8 mouse cellular contexts compared by ENCODE assay signal in the genomic region with DNA sequence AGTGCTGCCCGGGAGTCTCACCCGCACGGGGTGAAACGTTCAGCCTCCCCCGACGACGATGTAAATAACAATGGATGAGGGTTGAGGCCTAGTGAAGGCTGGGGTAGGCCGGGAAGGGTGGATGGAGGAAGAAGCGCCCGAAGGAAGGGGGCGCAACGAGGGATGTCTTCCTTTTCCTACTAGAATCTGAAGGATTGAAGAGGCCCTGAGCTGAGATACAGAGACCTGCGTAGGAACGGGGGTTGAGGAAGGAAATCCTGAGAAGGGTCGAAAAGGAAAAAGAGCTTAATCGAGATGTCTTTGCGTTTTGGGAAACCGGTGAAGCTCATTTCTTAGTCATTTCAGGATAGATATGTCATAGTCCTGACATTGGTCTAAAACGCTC. TPM values are rescaled to one million over a fixed set of nuclear protein-coding genes. Genes with fewer than 3 reads are reported as not detected.
DNase-seq lines count a peak whose midpoint lies in the region; ATAC-seq lines count a peak whose summit lies in the region.

No protein-coding gene starts in this region.

- peak overlapping the region; percentile 90 for H3K9ac ChIP-seq in kidney, embryonic 16.5 days (replicated peaks; ENCODE audit: low read length)
- H3K9ac ChIP-seq in intestine, embryonic 14.5 days (ENCODE audit: low read length) = peak overlapping the region; percentile 91

- peak; percentile 90 for ATAC-seq in kidney, embryonic 16.5 days (ENCODE audit: low FRiP score, low TSS enrichment)
- ATAC-seq in common myeloid progenitor, adult 5-6 weeks (replicated peaks; ENCODE audit: low read depth, poor library complexity, severe bottlenecking) = peak; percentile 73
- ATAC-seq in intestine, embryonic 14.5 days (replicated peaks; ENCODE audit: low FRiP score, low TSS enrichment, low read depth) = peak; percentile 86
- peak; percentile 46 for ATAC-seq in monocyte, adult 5-6 weeks (replicated peaks; ENCODE audit: insufficient number of reproducible peaks, low FRiP score, low TSS enrichment, poor library complexity, severe bottlenecking)

- H3K9me3 ChIP-seq in kidney, embryonic 16.5 days (ENCODE audit: low read length) = no peaks in the 10 kb centered on the region
- no peaks in the 10 kb centered on the region for H3K9me3 ChIP-seq in intestine, embryonic 14.5 days (ENCODE audit: control insufficient read depth, low read length)

- peak overlapping the region; percentile 87 for H3K27ac ChIP-seq in kidney, embryonic 16.5 days (ENCODE audit: low read length)
- H3K27ac ChIP-seq in intestine, embryonic 14.5 days (ENCODE audit: low read depth) = peak overlapping the region; percentile 86

- no peaks in the 10 kb centered on the region for H3K36me3 ChIP-seq in kidney, embryonic 16.5 days (ENCODE audit: insufficient read depth, low read length)
- no peaks in the 10 kb centered on the region for H3K36me3 ChIP-seq in intestine, embryonic 14.5 days (ENCODE audit: control insufficient read depth, insufficient read depth, low read length)

- no peaks in the 10 kb centered on the region for H3K27me3 ChIP-seq in kidney, embryonic 16.5 days (ENCODE audit: insufficient read depth, low read length)
- no peaks in the 10 kb centered on the region for H3K27me3 ChIP-seq in intestine, embryonic 14.5 days (replicated peaks; ENCODE audit: control insufficient read depth, insufficient read depth, low read length)

- no peak for DNase-seq in kidney, adult 18-20 months
- no peak for DNase-seq in intestine, embryonic 14.5 days (ENCODE audit: low spot score)
- no peak for DNase-seq in adrenal gland, postnatal 10 days
- DNase-seq in layer of hippocampus, adult 9-10 months (ENCODE audit: low spot score) = no peak
- no peak for DNase-seq in ovary, postnatal 36 days (ENCODE audit: low spot score)

- H3K4me2 ChIP-seq in kidney, embryonic 16.5 days (replicated peaks; ENCODE audit: low read depth, low read length) = peak overlapping the region; percentile 73
- peak overlapping the region; percentile 94 for H3K4me2 ChIP-seq in intestine, embryonic 14.5 days (ENCODE audit: low read length)

- H3K4me3 ChIP-seq in kidney, embryonic 16.5 days (ENCODE audit: low read length) = peak overlapping the region; percentile 86
- peak overlapping the region; percentile 91 for H3K4me3 ChIP-seq in intestine, embryonic 14.5 days (ENCODE audit: low read depth, low read length)

- under 1% methylated on average over 19 of the region's 19 CpGs for WGBS in kidney, embryonic 16.5 days
- WGBS in intestine, embryonic 14.5 days = 1% methylated on average over 19 of the region's 19 CpGs

- H3K4me1 ChIP-seq in kidney, embryonic 16.5 days (ENCODE audit: insufficient read depth, low read length) = peaks cover 17% of the 10 kb centered on the region
- peaks cover 18% of the 10 kb centered on the region for H3K4me1 ChIP-seq in intestine, embryonic 14.5 days (replicated peaks; ENCODE audit: control insufficient read depth, insufficient read depth, low read length)

RNA-seq across cellular contexts. Expression of gene Gm4353, which starts 9.0 kb away (rescaled TPM):
- 1.1 and 2.7 TPM in 2 replicates for polyA plus RNA-seq in kidney, embryonic 16.5 days (2015; fragmentation: Nextera tagmentation; extraction: Ambion mirVana)
- total RNA-seq in common myeloid progenitor, adult 5-6 weeks (2017) = 3.6 and 7.0 TPM in 2 replicates
- polyA plus RNA-seq in intestine, embryonic 14.5 days (2014; fragmentation: Nextera tagmentation; extraction: Ambion mirVana) = 0.58 and 0.91 TPM in 2 replicates
- 0.67 to 1.2 TPM (median 0.75 TPM) in 3 replicates for total RNA-seq in monocyte, adult 5-6 weeks (2017)
- total RNA-seq in adrenal gland, postnatal 10 days (2021) = 1 to 10 TPM; 3.4 to 3.9 TPM

RNA-seq across cellular contexts. Expression of gene 1110004F10Rik, which starts 54.3 kb away (rescaled TPM):
- polyA plus RNA-seq in kidney, embryonic 16.5 days (2015; fragmentation: Nextera tagmentation; extraction: Ambion mirVana) = 266 and 275 TPM in 2 replicates
- 333 and 362 TPM in 2 replicates for total RNA-seq in common myeloid progenitor, adult 5-6 weeks (2017)
- polyA plus RNA-seq in intestine, embryonic 14.5 days (2014; fragmentation: Nextera tagmentation; extraction: Ambion mirVana) = 252 and 263 TPM in 2 replicates
- total RNA-seq in monocyte, adult 5-6 weeks (2017) = 163 to 218 TPM (median 176 TPM) in 3 replicates
- total RNA-seq in adrenal gland, postnatal 10 days (2021) = 10 to 100 TPM; 91.7 to 93.5 TPM

RNA-seq across cellular contexts. Expression of gene Sox6, which starts 54.9 kb away (rescaled TPM):
- 18.6 and 18.9 TPM in 2 replicates for polyA plus RNA-seq in kidney, embryonic 16.5 days (2015; fragmentation: Nextera tagmentation; extraction: Ambion mirVana)
- 5.4 and 6.3 TPM in 2 replicates for total RNA-seq in common myeloid progenitor, adult 5-6 weeks (2017)
- 33.0 and 34.8 TPM in 2 replicates for polyA plus RNA-seq in intestine, embryonic 14.5 days (2014; fragmentation: Nextera tagmentation; extraction: Ambion mirVana)
- total RNA-seq in monocyte, adult 5-6 weeks (2017) = 0.29 to 2.1 TPM in 2 of 3 replicates, not detected in the other
- total RNA-seq in adrenal gland, postnatal 10 days (2021) = 10 to 100 TPM; 40.0 to 42.9 TPM
